Mouse (Mus musculus) cortical plate, adult 2 months (tissue): ENCODE data around the gene Spata4.

Source experiments
- CTCF ChIP-seq: fragments of 200-500 bp; IDR thresholded peaks from 2 replicates; pipeline ENCODE4 v1.5.1; 2011; ENCODE audit warnings: mild to moderate bottlenecking, control low read depth, low read length; ENCODE audit not compliant: insufficient read depth; ENCODE audit errors: extremely low read depth
- POLR2A ChIP-seq: fragments of 200-500 bp; IDR thresholded peaks from 2 replicates; pipeline ENCODE4 v1.6.1; 2011; ENCODE audit warnings: mild to moderate bottlenecking, low read length, control low read depth; ENCODE audit not compliant: insufficient read depth; ENCODE audit errors: extremely low read depth

- TF ChIP-seq CTCF: no peak
- TF ChIP-seq POLR2A: no peak
These were observed 8.8 kb downstream of the Spata4 start for GRCm38 (mm10) chr8:54609336-54609735.
